17 mouse cellular contexts compared by ENCODE assay signal in genomic region chr12:40348251-40348650, GRCm38 (mm10).
DNase-seq lines count a peak whose midpoint lies in the region; ATAC-seq lines count a peak whose summit lies in the region.
"Had no signal": no experiment of that assay in that cellular context is flagged by ENCODE, and none has a peak within 500 bp of the region (broad histone marks: within the 10 kb centered on the region; RNA-seq: fewer than 3 reads in every experiment).

No protein-coding gene starts in this region.

- peak; percentile 7 for DNase-seq in lung, postnatal 25 days (ENCODE audit: low spot score)
- no peak for DNase-seq in lung, postnatal 14 days
- DNase-seq in ES-CJ7 (ENCODE audit: low read depth, low spot score) = peak; percentile 19
- DNase-seq in ZHBTc4 (ENCODE audit: low read depth, low spot score) = peak; percentile 44
- DNase-seq in layer of hippocampus, postnatal 14 days (ENCODE audit: low spot score in 2 of 2) = no peak
- DNase-seq in right cerebral cortex, postnatal 25 days = no peak
- DNase-seq: cerebellum, adult 11 months; cerebellum, postnatal 36 days; heart, adult 18-20 months; kidney, adult 2 months; layer of hippocampus, postnatal 36 days; thymus, adult 2 months had no signal

- no peaks in the 10 kb centered on the region for H3K36me3 ChIP-seq in stomach, embryonic 16.5 days (ENCODE audit: control insufficient read depth, insufficient read depth, low read length)
- H3K36me3 ChIP-seq: embryonic facial prominence, embryonic 12.5 days; forebrain, embryonic 12.5 days had no signal

- no peak overlapping the region for H3K9ac ChIP-seq in stomach, embryonic 16.5 days (ENCODE audit: low read length)
- H3K9ac ChIP-seq: embryonic facial prominence, embryonic 12.5 days; forebrain, embryonic 12.5 days; hindbrain, embryonic 14.5 days had no signal

- H3K4me3 ChIP-seq in stomach, embryonic 16.5 days (replicated peaks; ENCODE audit: low read length) = no peak overlapping the region
- H3K4me3 ChIP-seq: embryonic facial prominence, embryonic 12.5 days; forebrain, embryonic 12.5 days had no signal

- H3K4me2 ChIP-seq in stomach, embryonic 16.5 days (ENCODE audit: low read depth, low read length) = no peak overlapping the region
- H3K4me2 ChIP-seq: embryonic facial prominence, embryonic 12.5 days; forebrain, embryonic 12.5 days; hindbrain, embryonic 14.5 days; liver, embryonic 11.5 days had no signal

- H3K9me3 ChIP-seq in stomach, embryonic 16.5 days (replicated peaks; ENCODE audit: control insufficient read depth, low read length) = no peaks in the 10 kb centered on the region
- H3K9me3 ChIP-seq: embryonic facial prominence, embryonic 12.5 days; forebrain, embryonic 12.5 days had no signal

- no peaks in the 10 kb centered on the region for H3K27me3 ChIP-seq in stomach, embryonic 16.5 days (ENCODE audit: control insufficient read depth, insufficient read depth, low read length)
- H3K27me3 ChIP-seq: embryonic facial prominence, embryonic 12.5 days; forebrain, embryonic 12.5 days had no signal

- ATAC-seq in stomach, embryonic 16.5 days (ENCODE audit: insufficient read depth, low FRiP score) = peak; percentile 62; the same call in 1 of the 2 replicates

- 43% methylated on average over 4 of the region's 4 CpGs for WGBS in stomach, embryonic 16.5 days

- no peak overlapping the region for H3K27ac ChIP-seq in stomach, embryonic 16.5 days (ENCODE audit: low read length)
- H3K27ac ChIP-seq: embryonic facial prominence, embryonic 12.5 days; forebrain, embryonic 12.5 days had no signal

- 0 out of 2 replicates have a peak, but pooled peaks cover 3% of the 10 kb centered on the region for H3K4me1 ChIP-seq in stomach, embryonic 16.5 days (ENCODE audit: control insufficient read depth, insufficient read depth, low read length)
- H3K4me1 ChIP-seq: embryonic facial prominence, embryonic 12.5 days had no signal

Comparison
In these comparisons a context has a peak if more than half of its experiments do, and no peak if none do; other contexts are left out.
1. DNase-seq: peak in lung, postnatal 25 days (single experiment), ES-CJ7 (single experiment) and ZHBTc4 (single experiment); none in lung, postnatal 14 days (single experiment), layer of hippocampus, postnatal 14 days (0 of 2) and right cerebral cortex, postnatal 25 days (single experiment).